Comparison of ENCODE assay signal across 8 mouse cellular contexts in genomic region chr17:83514213-83514701, GRCm38 (mm10). TPM values are rescaled to one million over a fixed set of nuclear protein-coding genes. Genes with fewer than 3 reads are reported as not detected.
DNase-seq lines count a peak whose midpoint lies in the region; ATAC-seq and TF ChIP-seq lines count a peak whose summit lies in the region.

No protein-coding gene starts in this region.

- TF ChIP-seq CTCF in Patski (IDR thresholded peaks at IDR 0.05), result no peak

- H3K4me3 ChIP-seq in hindbrain, embryonic 13.5 days, result peak overlapping the region; percentile 87

- CTCF ChIA-PET in Patski (lab: Charles Lee), result interaction anchor here (2.4 kb wide), 1 partner anchor 10 kb away, joined by 5 read pairs; no protein-coding TSS in a partner anchor

- H3K9ac ChIP-seq in hindbrain, embryonic 13.5 days, result peak overlapping the region; percentile 85

- no peaks in the 10 kb centered on the region for H3K36me3 ChIP-seq in hindbrain, embryonic 13.5 days

- ATAC-seq in Patski, result peak; percentile 95
- peak; percentile 99 for ATAC-seq in hindbrain, embryonic 13.5 days (ENCODE audit: low FRiP score)

- H3K9me3 ChIP-seq in hindbrain, embryonic 13.5 days, result no peaks in the 10 kb centered on the region

- peak overlapping the region; percentile 93 for H3K4me2 ChIP-seq in hindbrain, embryonic 13.5 days

- H3K27me3 ChIP-seq in Patski, result no peaks in the 10 kb centered on the region
- H3K27me3 ChIP-seq in hindbrain, embryonic 13.5 days, result no peaks in the 10 kb centered on the region

- under 1% methylated on average over 32 of the region's 33 CpGs for WGBS in hindbrain, embryonic 13.5 days

- DNase-seq in Patski (ENCODE audit: low read depth, low spot score), result peak; percentile 81
- peak; percentile 93 for DNase-seq in cerebellum, postnatal 14 days
- peak; percentile 84 to 85 for DNase-seq in frontal cortex, postnatal 14 days (ENCODE audit: low spot score in 2 of 2)
- DNase-seq in layer of hippocampus, postnatal 25 days (ENCODE audit: extremely low spot score in 1 of 2, low spot score in 1 of 2), result peak; percentile 76 to 79
- DNase-seq in lung, postnatal 25 days (ENCODE audit: low spot score), result peak; percentile 92
- DNase-seq in retina, embryonic 14.5 days (ENCODE audit: low spot score), result peak; percentile 92
- DNase-seq in thymus, postnatal 4 days, result peak; percentile 94

- H3K4me1 ChIP-seq in hindbrain, embryonic 13.5 days (replicated peaks), result peaks cover 27% of the 10 kb centered on the region

- in situ Hi-C loops in Patski (cut with MboI; ENCODE audit: low pct_unique_long_range_greater_than_20kb), result no loop called here

- POLR2A ChIA-PET in Patski (lab: Charles Lee), result interaction anchor here (0.7 kb wide), 1 partner anchor 15 kb away, joined by 7 read pairs; no protein-coding TSS in a partner anchor

- H3K27ac ChIP-seq in hindbrain, embryonic 13.5 days, result peak overlapping the region; percentile 83

RNA-seq across cellular contexts. Expression of gene Cox7a2l, which starts 2.9 kb away (rescaled TPM):
- polyA plus RNA-seq in Patski (2021), result 279 TPM
- 188 and 192 TPM in 2 replicates for polyA plus RNA-seq in hindbrain, embryonic 13.5 days (2015; fragmentation: Nextera tagmentation; extraction: Ambion mirVana)
- 100 to 1,000 TPM; 178 to 199 TPM for total RNA-seq in layer of hippocampus, postnatal 25 days (2021)

Comparison
In these comparisons a context has a peak if more than half of its experiments do, and no peak if none do; other contexts are left out.
1. Peak in every context shown above with its lines: DNase-seq, ATAC-seq, H3K4me3 ChIP-seq and H3K27ac ChIP-seq.